Mouse (Mus musculus): ENCODE results near the gene Cmpk1.

GRCm38 (mm10) chr4:114947852-114948481 is 39.1 kb downstream of the Cmpk1 start:
- TF ChIP-seq POLR2A (IDR thresholded peaks at IDR 0.05; ENCODE audit: borderline replicate concordance, extremely low read depth, low read depth, low read length): no peak
- no peak for TF ChIP-seq CTCF (IDR thresholded peaks at IDR 0.05; ENCODE audit: insufficient read depth, low read length)

Measured in lung, adult 2 months (tissue).